Mouse (Mus musculus) layer of hippocampus, postnatal 10 days (tissue): ENCODE measurements around the gene Grap. TPM values are rescaled to one million over a fixed set of nuclear protein-coding genes. Genes with fewer than 3 reads are reported as not detected.

Experiments
- DNase-seq, 2 experiments: peaks; one replicate each; pipeline ENCODE4 v3.0.0; 2021; ENCODE audit warnings: low spot score in 2 of 2
- total RNA-seq, 2 experiments: library from RNA; stranded (reverse); gene quantifications; 2 replicates each; pipeline ENCODE4 v1.2.3; 2021

Grap gene
- total RNA-seq, 2 experiments from 2014 or later = 9.6 to 10.4 TPM

DNA sequence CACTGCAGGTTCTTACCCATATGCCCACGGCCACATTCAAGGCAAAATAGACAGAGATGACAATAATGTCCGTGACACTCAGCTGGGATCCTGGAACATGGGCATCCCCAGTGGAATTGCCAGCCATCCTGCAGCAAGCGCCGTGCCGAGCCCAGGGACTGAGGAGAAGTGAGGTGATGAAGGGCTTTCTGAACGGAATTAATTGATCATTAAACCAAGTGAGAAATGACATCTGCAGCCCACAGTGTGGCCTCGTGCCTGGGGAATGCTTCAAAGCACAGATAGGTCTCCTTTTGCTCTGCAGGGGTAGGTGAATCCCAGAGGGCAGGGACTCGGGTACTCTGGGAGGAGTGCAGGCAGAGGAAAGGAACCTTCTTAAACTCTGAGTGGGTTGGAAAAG is 66.8 kb downstream of the Grap start:
- DNase-seq = no peak

DNA sequence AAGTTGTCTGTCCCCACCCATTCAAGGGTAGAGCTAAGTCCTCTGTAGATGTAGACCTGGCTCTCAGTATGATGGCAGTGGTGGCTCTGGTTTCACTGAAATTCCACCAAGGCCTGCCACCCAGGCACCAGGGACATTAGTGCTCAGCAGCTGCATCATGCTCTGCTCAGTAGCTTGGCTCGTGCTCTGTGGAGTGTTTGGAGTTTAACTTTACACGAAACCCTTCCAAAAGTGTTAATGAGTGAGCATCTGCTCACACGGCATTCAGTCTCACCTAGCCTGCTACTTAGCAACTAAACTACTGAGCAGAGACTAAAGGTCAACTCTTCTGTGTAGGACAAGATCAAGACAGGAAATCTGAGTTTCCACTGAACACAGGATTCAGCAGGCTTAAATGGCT is 67.6 kb downstream of the Grap start, which contains the start of gene Slc5a10:
Slc5a10 (minus strand) TSS at position 191 of the 400 bp plus-strand sequence.
- no peak for DNase-seq

DNA sequence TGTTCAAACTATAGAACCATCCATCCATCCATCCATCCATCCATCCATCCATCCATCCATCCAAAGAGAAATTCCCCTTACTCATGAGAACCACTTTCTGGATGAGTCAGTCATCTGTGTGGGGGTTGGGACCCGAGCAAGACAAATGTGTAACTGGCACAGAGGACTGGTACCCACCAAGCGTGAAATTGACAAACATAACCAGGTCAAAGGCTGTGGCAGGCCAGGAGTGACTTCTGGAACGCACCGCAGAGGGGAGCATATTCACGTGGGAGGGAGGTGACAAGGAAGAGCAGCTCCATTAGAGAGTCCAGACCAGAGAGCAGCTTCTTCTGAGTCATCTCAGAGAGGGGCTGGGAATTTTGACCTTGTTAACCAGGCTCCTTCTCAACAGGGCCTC is 69.0 kb downstream of the Grap start:
- no peak for DNase-seq

Other genes with a start within 250 kb of the Grap start
- 100 to 1,000 TPM; 201 to 230 TPM for gene Rnf112, start 199.1 kb upstream of the Grap start, total RNA-seq
- gene Mfap4, start 167.8 kb upstream of the Grap start, total RNA-seq = 10 to 100 TPM; 10.6 to 11.2 TPM
- gene Mapk7, start 158.9 kb upstream of the Grap start, total RNA-seq = 10 to 100 TPM; 46.0 to 51.1 TPM
- gene B9d1, start 148.1 kb upstream of the Grap start, total RNA-seq = 10 to 100 TPM; 30.8 to 34.2 TPM
- 100 to 1,000 TPM; 129 to 132 TPM for gene Epn2, start 73.6 kb upstream of the Grap start, total RNA-seq
- not detected for gene Fam83g, start 30.8 kb downstream of the Grap start, total RNA-seq
- under 1 TPM in 1 of 2 experiments, not detected in 1; 0.69 TPM for gene Slc5a10, start 67.6 kb downstream of the Grap start, total RNA-seq
- gene Prpsap2, start 108.8 kb downstream of the Grap start, total RNA-seq = 10 to 100 TPM; 38.3 to 41.0 TPM
- gene Ulk2, start 201.8 kb downstream of the Grap start, total RNA-seq = 100 to 1,000 TPM in 1 of 2 experiments, 10 to 100 TPM in 1; 96.7 to 100 TPM